Mouse (Mus musculus) CD4-positive, CD25-positive, alpha-beta regulatory T cell, adult 2 months (primary cell): Measurements from ENCODE around the gene Olfr690.
"Not testable (repeated sequence)": the region's sequence is repeated elsewhere in the genome, so short reads cannot be mapped to it uniquely, and the experiment has no call there.

ENCODE experiments used
- DNase-seq: peaks from one replicate; pipeline ENCODE4 v3.0.0-alpha.2; 2012; ENCODE audit warnings: low read depth, low spot score

The Olfr690 gene

GRCm38 (mm10) chr7:105334004-105334403, at the start of gene Olfr690:
Gene Olfr690 (minus strand): TSS chr7:105334104.
- DNase-seq = no peak

- DNase-seq = no peak
Measured at GRCm38 (mm10) chr7:105380329-105380728, 46.4 kb upstream of the Olfr690 start.

DNA sequence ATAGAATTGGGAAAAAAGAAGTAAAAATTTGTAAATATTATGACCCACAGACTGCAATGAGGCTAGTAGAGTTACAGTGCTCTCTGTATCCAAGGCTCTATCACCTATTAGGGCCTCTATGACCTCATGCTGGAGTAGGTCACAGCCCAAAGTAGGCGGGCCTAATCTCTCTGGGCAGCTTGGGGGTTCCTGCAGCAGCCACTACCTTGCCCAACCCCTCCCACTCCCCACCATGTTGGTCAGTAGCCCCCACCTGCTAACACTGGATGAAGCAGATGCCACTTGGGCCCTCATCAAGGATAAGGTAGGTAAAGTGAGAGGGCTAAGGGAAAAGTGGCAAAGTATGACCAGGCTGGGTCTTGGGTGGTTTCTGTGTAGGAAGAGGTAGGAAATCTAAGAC, 41.0 kb upstream of the Olfr690 start, which contains the start of gene Gm5901:
Gene Gm5901 (plus strand): TSS at position 173 of the 400 bp plus-strand sequence.
- DNase-seq = no peak

GRCm38 (mm10) chr7:105373976-105374375, 40.1 kb upstream of the Olfr690 start:
- DNase-seq = no peak

GRCm38 (mm10) chr7:105373509-105373908, 39.6 kb upstream of the Olfr690 start:
- DNase-seq = no peak

GRCm38 (mm10) chr7:105372912-105373311, 39.0 kb upstream of the Olfr690 start:
- DNase-seq = no peak

- no peak for DNase-seq
Measured at GRCm38 (mm10) chr7:105368521-105368920, 34.6 kb upstream of the Olfr690 start.

DNA sequence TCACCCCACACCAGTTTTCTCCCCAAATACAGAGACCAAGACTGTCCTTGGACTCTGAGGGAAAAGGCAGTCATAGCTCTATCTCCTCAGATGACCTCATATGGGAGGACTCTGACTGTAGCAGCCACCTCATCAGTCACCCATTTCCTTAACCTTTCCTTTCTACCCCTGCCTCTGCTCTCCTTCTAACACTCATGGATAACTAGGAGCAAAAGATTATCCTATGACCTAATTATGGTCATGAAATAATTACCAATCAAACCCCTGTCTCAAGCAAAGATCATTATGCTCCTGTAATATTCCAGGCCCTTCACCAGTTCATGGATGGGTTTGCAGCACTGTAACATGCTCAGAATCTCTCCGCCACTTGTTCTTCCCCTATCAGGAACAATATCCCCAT, 34.0 kb upstream of the Olfr690 start, which contains the start of gene Olfr692:
Gene Olfr692 (plus strand): TSS at position 301 of the 400 bp plus-strand sequence.
- DNase-seq = no peak

- DNase-seq = no peak
Measured at GRCm38 (mm10) chr7:105367268-105367667, 33.4 kb upstream of the Olfr690 start.

GRCm38 (mm10) chr7:105361713-105362112, 27.8 kb upstream of the Olfr690 start:
- no peak for DNase-seq

- not testable (repeated sequence) for DNase-seq
Measured at GRCm38 (mm10) chr7:105356487-105356886, 22.6 kb upstream of the Olfr690 start.

GRCm38 (mm10) chr7:105356064-105356463, 22.2 kb upstream of the Olfr690 start:
- not testable (repeated sequence) for DNase-seq

GRCm38 (mm10) chr7:105342752-105343151, 8.8 kb upstream of the Olfr690 start:
- no peak for DNase-seq

GRCm38 (mm10) chr7:105342170-105342569, 8.3 kb upstream of the Olfr690 start, which contains the start of gene Olfr691:
Gene Olfr691 (minus strand): TSS chr7:105342270.
- no peak for DNase-seq

- DNase-seq = no peak
Measured at GRCm38 (mm10) chr7:105325302-105325701, 8.6 kb downstream of the Olfr690 start.

DNA sequence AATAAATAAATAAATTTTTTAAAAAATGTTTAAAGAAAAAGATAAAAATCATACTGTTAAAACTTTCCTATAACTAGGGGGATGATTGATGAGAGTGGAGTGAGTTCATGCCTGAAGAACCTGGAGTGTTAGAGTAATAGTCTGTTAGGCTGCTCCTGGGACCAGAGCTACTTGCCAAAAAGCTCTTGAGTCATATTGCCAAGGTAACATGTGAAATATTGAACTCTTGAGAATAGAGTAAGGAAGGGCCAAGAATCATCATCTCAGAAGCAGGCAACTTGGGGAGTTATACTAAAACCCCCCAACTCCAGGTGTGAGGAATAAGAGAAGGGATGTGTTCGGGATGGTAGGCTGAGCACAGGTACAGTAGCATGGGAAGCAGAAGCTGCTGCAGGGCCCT, 23.0 kb downstream of the Olfr690 start, which contains the start of gene Olfr689:
Gene Olfr689 (plus strand): TSS at position 301 of the 400 bp plus-strand sequence.
- DNase-seq = no peak

GRCm38 (mm10) chr7:105290051-105290450, 43.9 kb downstream of the Olfr690 start:
- DNase-seq = no peak

DNA sequence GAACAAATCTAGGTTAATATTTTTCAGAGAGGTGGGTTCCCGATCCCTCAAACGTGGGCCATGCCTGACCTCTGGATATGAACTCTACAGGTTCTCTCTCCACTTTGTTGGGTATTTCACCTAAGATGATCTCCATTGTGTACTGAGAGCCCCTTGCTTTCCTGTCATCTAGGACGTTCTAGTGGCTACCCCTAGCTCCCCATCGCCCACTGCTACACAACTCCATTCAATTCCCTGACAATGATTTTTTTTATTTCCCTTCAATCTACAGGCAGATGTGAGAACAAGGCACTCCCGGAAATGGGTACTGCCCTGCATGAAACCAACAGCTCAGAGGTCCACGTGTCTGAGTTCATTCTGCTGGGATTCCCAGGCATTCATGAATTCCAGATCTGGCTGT, 46.1 kb downstream of the Olfr690 start, which contains the start of gene Olfr688:
Gene Olfr688 (plus strand): TSS at position 301 of the 400 bp plus-strand sequence.
- DNase-seq = no peak
